Mouse (Mus musculus): ENCODE data around the gene Itgbl1.

DNA sequence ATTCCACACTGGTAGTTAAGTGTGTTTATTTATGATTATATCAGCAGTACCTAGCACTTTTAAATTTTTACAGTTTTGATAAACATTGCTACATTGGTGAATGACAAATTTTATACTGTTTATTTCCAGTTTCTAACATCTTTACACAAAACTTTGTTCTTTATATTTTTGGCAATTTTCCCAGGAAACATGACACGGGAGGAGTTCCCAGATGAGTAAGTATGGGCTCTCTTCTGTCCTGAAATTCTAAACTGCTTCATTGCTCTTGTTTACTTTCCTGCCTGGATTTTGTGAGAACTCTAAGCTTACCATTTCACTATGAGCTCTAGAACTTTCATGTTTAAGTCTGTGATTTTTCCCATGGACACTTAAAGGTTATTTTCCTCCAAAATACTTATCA, 82.3 kb downstream of the Itgbl1 start:
- TF ChIP-seq GATA1 (IDR thresholded peaks at IDR 0.05; ENCODE audit: low read length) (no peak), TAL1 (IDR thresholded peaks at IDR 0.05; ENCODE audit: low read length) (no peak)

All from erythroblast, embryonic 14.5 days (primary cell).